Mouse (Mus musculus) kidney, postnatal 25 days (tissue): ENCODE data around the gene Tnks2.
"Not testable (repeated sequence)": the region's sequence is repeated elsewhere in the genome, so short reads cannot be mapped to it uniquely, and the experiment has no call there.

Experiments used
- DNase-seq, 2 experiments: peaks; one replicate each; pipeline ENCODE4 v3.0.0; 2021; ENCODE audit warnings: mixed read lengths in 2 of 2

Tnks2 gene

DNA sequence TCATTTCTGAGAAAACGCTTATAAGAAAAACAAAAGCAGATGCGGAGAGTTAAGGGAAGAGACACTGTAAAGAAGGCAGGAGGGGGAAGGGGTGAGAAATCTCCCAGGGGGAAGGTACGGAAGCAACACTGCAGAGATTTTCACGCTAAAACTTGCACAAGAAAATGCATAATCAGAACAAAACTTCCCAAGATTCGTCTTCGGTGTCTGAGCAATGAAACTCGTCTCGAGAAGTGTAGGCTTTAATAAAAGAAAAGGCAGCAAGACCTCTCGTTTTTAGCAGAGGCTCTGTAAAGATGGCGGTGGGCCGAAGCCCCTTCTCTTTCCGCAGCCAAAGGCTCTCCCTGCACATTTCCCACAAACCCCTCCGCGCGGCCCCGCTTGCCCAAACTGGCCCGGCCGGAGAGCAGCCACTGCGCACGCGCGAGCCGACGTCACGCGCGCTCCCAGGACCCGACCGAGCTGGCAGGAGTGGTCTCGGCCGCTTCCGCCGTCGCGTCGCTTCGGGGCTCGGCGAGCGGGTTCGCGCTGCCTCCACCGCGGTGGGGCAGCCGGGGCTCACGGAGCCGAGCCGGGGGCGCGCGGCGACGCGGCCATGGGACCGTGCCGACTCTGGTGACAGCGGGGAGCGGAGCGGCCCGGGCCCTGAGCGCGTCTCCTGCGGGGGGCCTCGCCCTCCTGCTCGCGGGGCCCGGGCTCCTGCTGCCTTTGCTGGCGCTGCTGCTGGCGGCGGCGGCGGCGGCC, at the start of gene Tnks2:
TSS of gene Tnks2 (plus strand) at position 445 of the 744 bp plus-strand sequence.
- peak; percentile 97 to 99 for DNase-seq

DNA sequence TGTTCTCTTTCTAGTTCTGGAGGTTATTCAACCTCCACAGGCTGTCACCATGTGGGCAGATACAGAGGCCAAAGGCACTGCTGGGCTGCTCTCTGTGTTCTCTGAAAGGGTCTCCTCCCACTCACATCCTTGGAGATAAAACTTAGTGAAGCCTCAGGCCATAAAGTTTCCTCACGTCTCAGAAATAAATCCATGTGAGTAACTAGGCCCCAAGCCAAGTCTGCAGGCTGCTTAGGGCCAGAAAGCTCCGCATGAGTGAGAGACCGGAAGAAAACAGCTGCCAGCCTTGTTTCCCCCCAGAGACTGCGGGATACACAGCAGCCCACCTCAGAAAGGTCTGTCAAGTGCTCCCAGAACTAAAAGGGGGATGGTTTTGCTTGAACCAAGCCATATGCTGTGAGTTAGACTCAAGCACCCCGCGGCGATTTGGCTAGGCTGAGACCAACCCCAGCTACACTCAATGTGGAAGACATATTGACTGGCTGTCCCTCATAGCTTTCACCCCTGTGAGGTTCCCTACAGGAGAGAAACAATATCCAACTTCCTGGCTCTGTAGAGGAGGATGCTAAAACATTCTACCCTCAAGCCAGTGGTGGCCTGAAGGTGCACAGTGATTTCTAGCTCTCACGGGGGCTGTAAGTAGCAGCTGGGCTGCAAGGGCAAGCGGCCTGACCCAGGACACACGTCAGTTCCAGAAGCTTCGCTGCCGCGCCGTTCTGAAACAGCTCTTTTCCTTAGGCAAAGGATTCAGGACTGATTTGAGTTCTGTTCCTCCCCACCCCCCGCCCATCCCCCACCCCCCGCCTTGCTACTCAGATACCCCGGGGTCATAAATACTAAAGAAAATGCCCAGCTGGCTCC, 43.9 kb upstream of the Tnks2 start:
- peak; percentile 80 to 81 for DNase-seq

DNA sequence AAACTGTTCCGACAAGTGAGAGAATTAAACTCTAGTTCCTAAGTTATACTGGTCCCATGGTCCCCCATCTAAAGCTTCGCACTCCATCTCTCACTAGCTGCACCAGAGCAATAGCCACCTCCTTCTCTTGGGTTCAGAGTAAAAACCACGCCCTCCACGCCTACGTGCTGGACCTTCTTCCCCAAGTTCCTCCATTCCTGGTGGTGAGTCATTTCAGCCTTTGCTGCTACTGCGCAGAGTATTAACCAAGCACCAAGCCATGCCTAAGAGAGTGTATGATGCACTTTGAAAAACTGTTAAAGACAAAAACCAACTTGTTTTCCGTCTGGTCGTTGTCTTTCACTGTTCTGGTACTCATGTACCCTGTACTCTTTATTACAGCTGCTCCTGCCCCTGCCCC, 41.4 kb upstream of the Tnks2 start:
- DNase-seq: no peak

DNA sequence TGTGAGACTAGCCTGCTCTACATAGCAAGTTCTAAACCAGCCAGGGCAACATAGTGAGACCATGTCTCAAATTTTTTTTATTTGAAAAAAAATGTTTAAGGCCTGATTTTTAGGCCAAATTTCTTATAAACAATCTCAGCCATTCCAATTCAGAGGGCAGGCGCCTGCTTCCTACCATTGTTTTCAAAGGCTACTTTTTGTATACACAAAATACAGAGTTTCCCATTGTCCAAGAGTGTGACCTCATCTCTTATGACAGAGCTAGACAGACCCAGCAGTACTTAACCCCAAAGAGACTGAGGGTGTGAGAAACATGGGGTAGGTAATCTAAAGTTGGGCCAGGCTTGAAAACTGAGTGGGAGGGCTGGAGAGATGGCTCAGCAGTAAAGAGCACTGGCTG, 40.6 kb upstream of the Tnks2 start:
- no peak for DNase-seq

DNA sequence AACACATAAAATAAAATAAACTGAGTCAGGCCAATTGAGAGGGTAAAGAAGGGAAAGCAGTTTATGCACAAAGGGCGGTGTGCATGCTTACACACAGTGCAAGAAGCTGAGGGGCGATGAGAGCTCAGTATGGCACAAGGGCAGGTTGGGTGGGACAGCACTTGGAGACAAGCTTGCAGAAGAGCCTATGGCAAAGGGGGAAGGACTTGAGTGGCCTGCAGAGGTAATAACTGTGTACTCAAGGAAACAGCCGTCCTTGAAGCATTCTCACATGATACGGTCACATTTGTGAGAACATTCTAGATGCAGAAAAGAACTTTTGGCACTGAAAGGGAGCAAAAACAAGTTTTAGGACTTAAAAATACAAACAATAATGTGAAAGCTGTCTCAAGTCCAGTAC, 40.0 kb upstream of the Tnks2 start:
- no peak for DNase-seq

DNA sequence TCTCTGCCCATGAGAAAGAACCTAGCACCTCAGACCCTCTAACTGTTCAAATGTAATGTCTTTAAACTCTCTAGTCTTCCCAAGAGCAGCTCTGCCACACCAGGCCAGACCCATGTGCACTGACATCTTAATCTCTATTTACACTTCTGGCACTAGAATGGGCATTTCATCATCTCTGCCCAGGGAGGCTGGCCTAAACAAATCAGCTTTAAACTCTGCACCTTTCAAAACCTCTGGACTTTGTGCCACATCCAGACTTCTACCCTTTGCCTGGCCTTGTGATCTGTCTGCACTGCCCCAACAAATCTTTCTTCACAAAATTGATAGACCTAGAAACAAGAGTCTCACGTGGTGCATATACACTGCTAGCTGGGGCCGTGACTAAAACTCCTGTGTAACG, 38.8 kb upstream of the Tnks2 start:
- DNase-seq: peak; percentile 40 to 63

DNA sequence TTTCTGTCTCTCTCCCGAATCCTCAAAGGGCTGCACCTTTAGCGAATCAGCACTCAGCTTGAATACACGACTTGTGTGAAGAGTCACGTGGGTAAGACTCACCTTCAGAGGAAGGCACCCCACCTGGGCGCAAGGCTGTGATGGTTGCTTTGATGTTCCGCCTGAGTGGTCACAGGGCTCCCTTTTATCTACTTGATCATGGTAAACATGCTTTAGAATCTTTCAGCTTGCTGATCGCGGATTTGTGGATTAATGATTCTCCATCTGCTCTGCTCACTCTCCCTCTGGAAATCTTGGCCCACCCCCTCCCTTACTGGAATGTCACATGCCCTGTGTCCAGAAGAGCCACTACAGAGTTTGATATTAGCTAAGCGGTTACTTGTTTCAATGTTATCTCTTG, 37.1 kb upstream of the Tnks2 start:
- DNase-seq: peak; percentile 31 to 53

DNA sequence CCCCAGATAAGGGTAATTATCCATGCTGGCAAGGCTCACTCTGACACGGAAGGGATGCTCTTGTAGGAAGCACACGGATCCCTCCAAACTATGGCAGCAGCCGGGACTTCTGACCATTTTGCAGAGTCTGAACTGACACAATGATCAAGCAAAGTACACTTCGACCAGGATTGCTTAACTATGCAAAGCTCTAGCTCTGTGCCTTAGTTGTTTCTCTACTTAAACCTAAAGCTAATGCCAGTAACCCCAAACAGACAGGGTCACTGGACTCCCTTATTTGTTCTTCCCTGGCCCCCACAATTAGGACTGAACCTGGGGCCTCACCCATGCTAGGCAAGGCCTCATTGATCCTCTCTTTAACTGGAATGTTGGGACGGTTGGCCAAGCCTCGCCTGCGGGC, 33.7 kb upstream of the Tnks2 start:
- DNase-seq: no peak

DNA sequence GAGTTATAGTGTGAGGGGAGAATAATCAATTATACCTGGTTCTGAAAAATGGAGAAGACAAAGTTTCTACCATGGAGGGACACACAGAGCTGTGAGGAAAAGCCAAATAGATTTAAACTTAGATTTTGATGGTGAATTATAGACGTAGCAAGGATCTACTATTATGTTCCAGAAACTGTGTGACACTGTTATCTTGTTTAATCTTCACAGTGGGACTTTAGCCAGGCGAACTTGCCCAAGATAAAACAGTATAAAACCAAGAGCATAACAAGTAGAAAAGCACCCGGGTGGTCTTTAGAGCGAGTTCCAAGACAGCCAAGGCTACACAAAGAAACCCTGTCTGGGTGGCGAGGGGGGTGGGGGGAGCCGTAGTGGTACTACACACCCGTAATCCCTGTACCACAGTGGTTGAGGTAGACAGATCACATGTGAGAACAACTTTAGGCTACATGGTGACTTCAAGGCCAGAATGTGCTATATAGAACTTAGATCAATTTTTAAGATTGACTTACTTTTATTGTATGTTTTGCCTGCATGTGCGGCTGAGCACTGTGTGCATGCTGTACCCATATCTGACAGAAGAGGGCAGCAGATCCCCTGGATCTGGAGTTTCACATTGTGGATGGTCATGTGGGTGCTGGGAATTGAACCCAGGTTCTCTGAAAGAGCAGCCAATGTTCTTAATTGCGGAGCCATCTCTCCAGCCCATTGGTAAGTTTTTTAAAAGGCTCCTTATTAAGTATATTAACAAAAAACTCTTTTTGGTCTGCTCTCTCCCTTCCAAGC, 32.0 kb upstream of the Tnks2 start:
- DNase-seq: no peak

DNA sequence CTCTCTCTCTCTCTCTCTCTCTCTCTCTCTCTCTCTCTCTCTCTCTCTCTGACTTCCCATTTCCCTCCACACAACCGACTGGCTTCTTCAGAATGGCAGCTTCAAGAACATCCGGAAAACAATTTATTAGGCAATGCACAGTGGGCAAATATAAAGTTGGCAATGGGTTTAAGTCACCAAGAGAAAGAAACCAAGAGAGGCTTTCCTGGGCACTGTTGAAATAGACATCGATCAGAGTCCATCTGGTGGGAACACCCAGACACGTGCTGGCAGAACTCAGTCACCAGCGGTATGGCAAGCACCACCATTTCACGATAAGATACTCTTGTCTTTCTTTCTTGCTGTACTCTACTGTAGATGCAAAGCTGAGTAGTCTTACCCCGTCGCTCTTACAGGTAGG, 30.6 kb upstream of the Tnks2 start:
- DNase-seq: no peak

DNA sequence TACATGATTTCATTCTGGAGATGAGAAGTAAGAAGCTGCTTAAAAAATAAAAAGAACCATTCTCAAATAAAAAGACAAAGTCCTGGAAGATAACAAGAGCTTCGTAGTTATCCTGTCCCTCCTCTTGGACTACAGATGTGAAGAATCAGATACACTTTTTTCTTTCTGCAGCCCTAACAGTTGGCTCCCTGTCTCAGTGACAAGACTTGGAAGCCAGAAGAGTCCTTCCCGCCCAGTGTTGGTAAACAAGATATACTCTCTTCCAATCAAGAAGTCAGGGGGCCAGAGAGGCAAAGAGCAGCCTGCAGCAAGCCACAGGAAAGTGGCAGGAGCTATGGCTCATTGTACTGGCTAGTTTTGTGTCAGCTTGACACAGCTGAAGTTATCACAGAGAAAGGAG, 27.2 kb upstream of the Tnks2 start:
- no peak for DNase-seq

DNA sequence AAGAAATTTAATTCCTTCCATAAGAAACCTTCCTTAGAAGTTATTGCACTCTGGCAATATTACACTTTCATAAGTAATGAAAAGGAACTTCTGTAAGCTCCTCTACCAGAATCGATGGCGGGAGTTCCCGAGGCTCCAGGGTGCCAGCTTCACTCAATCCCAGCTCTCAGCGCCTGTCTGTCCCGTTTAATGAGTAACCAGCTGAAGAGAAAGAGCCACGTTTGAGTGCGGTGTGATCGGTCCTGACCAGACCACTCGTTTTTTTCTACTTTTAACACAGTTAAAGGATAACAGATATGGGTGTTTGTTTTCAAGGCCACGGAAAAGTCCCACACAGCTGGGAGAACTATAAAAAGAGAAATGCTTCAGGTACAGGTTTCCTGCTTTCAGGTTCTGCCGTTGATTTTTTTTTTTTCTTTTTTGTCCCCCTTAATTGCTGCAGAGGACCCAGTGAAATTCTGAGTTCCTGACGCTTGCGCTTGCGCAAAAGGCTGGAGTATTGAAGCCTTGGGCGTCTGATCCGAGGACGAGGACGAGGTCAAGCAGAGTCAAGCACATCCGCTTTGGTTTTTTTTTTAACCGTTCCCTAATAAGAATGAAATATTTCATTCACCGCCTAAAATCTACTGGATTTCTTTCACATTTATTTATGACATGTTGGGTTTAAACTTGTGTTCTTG, 25.5 kb upstream of the Tnks2 start:
- DNase-seq: peak; percentile 70 to 86

DNA sequence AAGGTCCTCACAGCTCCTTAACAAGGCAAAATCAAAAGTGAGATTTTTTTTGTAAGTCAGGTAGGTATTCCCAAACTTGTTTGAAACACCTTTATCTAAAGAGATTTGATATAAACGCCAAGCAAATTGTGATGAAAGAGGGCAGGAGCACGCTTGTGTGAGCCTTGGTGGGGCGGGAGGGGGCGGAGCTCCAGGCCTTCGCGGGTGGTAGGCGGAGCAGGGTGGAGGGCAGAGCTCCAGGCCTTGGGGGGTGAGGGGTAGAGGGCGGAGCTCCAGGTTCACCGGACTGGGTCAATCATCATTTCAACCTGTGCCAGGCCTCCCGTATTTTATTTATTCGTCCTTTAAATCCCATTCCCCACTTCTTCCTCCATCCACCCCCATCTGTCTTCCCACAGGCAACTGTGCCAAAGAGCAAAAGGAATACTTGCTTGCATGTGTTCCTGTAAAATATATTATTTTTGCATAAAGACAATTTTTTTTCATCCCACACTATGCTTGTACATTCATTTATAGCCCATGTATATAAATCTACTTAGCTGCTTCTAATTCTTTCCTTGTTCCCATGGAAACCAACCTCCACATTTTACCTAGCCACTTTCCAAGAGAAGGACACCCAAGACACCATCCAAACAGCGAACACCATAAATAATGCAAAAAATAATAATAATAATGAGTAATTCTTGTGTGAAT, 24.4 kb upstream of the Tnks2 start:
- DNase-seq: peak; percentile 67 to 82

DNA sequence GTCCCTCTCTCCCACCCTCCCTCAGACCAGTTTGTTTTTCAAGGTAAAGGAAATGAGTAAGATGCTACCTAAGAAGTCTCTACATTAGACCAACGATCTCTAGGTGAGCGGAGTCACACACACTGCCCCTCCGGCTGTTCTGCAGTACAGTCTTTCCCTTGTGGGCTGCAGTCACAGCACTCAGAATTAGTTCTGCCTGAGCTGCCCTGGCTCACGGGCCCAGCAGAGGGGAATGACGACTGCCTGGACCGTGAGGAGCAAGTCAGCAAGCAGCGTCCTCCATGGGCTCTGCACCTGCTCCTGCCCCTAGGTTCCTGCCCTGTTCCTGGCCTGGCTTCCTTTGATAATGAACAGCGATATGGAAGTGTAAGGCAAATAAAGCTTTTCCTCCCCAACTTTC, 22.0 kb upstream of the Tnks2 start:
- no peak for DNase-seq

DNA sequence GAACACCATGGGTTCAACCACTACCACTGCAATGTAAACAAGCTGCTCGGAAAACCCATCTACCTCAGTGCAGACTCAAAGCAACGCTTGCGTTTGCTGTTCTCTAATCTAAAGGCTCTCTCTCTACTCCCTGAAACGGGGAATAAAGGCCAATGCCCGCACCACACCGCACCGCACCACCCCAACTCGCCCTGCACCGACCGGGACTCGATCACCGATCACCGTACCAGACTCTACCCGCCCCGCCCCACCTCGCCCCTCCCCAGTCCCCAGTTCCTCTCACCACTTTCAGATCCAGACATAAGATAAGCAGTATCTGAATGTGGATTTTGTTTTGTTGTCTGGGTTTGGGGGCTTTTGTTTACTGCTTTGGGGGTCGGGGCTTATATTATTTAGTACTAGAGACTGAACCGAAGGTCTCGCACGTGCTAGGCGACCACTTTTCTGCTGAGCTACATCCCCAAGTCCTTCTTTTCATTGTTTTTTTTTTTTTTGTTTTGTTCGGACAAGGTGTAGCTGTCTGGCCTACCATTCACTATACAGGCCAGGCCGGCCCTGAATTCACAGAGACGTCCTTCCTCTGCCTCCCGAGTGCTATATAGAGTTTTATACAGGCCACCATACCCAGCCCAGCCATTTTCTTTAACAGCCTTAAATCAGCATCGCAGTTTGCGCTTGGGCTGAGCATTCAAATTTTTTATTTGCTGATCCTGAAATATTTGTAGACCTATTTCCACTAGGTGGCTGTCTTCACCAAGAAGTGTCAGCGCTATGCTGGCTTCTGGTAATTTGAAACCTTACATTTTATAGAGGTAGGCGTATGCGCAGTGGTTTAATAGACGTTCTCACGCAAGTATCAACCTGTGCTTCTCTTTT, 18.4 kb upstream of the Tnks2 start:
- DNase-seq: peak in 1 of 2 experiments; percentile 55

DNA sequence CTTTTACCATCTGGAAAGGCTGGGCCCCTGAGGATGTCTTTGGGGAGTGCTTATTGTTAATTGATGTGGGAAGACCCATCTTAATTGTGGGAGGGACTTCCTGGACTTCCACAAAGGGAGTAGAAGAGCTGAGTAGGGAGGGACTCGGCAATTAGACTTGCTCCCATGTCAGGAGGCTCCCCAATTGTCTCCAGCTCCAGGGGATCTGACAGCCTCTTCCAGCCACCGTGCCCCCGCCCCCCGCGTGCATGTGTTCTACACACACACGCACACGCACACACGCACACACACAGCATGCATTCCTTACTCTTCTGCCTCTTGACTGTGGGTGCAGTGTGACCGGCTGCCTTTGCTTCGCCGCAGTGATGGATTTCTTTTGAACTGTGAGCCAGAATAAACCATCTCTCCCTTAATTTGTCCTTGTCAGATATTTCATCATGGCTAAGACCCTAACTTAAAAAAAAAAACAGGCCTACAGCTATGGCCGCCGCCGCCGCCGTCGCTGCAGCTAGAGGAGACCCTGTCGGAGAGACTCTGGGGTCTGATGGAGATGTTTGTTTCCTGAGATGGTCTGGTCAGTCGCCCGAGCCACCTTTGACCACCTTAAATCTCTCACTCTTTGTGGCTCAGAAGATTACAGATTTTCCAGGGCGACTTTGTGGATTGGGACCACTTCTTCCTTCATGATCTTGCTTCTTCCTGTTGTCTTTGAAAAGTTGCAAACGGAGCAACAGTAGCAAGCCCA, 15.7 kb upstream of the Tnks2 start:
- DNase-seq: peak; percentile 44 to 55

DNA sequence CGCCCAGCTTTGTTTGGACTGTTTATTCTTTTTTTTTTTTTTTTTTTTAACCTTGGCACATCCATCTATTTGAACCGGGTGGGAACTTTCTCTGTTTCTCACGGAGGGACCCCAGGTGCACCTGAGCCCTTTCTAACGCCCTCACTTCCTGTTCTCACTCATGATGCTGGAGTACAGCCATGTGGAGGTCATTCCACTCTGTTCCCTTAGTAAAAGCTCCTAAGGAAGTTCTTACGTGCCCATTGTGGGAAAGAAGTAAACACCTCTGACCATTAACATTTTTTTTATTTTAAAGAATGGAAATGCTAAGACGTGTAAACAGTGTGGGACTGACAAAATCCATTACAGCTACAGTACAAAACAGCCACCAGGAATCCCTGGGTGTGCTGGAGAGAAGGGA, 14.8 kb upstream of the Tnks2 start:
- peak in 1 of 2 experiments; percentile 39 for DNase-seq

DNA sequence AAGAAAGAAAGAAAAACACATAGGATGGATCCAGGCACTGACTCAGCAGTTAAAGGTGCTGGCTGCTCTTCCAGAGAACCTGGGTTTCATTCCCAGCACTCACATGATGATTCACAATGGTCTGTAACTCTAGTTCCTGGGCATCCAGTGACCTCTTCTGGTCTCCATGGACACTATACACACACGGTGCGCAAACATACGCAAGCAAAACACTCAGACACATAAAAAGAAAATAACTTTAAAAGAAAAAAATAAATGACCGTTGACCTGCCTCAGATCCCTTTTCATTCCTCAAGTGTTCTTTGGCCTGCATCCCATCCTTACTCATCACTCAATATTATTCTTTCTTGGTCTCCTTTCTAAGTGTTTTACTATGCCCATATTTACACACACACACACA, 13.6 kb upstream of the Tnks2 start:
- no peak for DNase-seq

DNA sequence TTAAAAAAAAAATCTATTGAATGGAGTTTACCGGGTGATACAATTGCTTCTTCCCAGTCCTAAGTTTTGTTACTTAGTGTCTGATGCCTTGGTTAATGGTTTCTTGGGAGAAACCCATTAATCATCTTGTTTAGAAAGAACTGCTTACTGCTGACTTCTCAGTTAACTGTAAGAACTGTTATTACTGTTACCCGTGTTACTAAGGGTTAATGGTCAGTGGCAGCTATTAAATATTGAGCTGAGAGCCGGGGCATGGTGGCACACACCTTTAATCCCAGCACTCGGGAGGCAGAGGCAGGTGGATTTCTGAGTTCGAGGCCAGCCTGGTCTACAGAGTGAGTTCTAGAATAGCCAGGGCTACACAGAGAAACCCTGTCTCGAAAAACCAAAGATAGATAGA, 12.7 kb upstream of the Tnks2 start:
- DNase-seq: not testable (repeated sequence)

DNA sequence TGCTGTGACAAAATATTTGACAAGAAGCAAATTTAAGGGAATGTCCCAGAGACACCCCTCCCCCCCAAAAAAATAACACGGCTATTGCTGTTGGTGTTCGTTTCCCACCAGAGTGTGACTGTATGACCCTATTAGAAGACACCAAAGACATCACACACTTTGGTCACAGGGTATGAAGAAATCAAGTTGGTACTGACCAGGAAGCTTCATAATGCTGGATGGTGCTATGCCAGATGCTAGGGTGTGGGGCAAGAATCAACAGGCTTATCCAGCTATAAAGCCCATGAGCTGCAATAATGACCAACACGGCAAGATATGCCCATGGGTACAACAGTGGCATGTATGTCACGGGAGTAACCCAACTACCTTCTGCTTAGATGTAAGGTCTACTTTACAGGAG, 11.3 kb upstream of the Tnks2 start:
- no peak for DNase-seq
